Comparison of ENCODE assay signal across 7 mouse cellular contexts in genomic region chr8:121947753-121948141, GRCm38 (mm10). TPM values are rescaled to one million over a fixed set of nuclear protein-coding genes. Genes with fewer than 3 reads are reported as not detected.
DNase-seq lines count a peak whose midpoint lies in the region; ATAC-seq and TF ChIP-seq lines count a peak whose summit lies in the region.

No protein-coding gene starts in this region.

- DNase-seq in adrenal gland, postnatal 10 days = peak; percentile 94
- peak; percentile 89 for DNase-seq in embryo, embryonic 9.5 days (ENCODE audit: extremely low spot score)
- DNase-seq in heart, adult 18-20 months = peak; percentile 93 to 95
- peak; percentile 89 for DNase-seq in kidney, adult 18-20 months
- peak; percentile 97 for DNase-seq in limb, embryonic 14.5 days (ENCODE audit: low spot score)
- peak; percentile 45 to 82 for DNase-seq in spleen, adult 2 months (ENCODE audit: low read depth in 1 of 2, low spot score in 2 of 2)

- WGBS in limb, embryonic 14.5 days = under 1% methylated on average over 18 of the region's 18 CpGs
- WGBS in midbrain, embryonic 16.5 days = under 1% methylated on average over 18 of the region's 18 CpGs
- WGBS in spleen, adult 2 months = 1% methylated on average over 18 of the region's 18 CpGs

- no peaks in the 10 kb centered on the region for H3K27me3 ChIP-seq in limb, embryonic 14.5 days (ENCODE audit: control insufficient read depth, insufficient read depth, low read length)
- no peaks in the 10 kb centered on the region for H3K27me3 ChIP-seq in midbrain, embryonic 16.5 days (ENCODE audit: control insufficient read depth, insufficient read depth, low read depth, low read length)
- H3K27me3 ChIP-seq in spleen, adult 2 months (ENCODE audit: control insufficient read depth, insufficient read depth, low read length) = no peaks in the 10 kb centered on the region

- H3K4me3 ChIP-seq in limb, embryonic 14.5 days (replicated peaks; ENCODE audit: low read length) = peak overlapping the region; percentile 37
- peak overlapping the region; percentile 34 for H3K4me3 ChIP-seq in midbrain, embryonic 16.5 days (ENCODE audit: low read depth, low read length)
- peak overlapping the region; percentile 63 for H3K4me3 ChIP-seq in spleen, adult 2 months (ENCODE audit: extremely low read depth, insufficient read depth, insufficient read length)

- peaks cover 34% of the 10 kb centered on the region for H3K4me1 ChIP-seq in limb, embryonic 14.5 days (ENCODE audit: control insufficient read depth, insufficient read depth, low read length)
- peaks cover 31% of the 10 kb centered on the region for H3K4me1 ChIP-seq in midbrain, embryonic 16.5 days (ENCODE audit: control insufficient read depth, insufficient read depth, low read length)
- H3K4me1 ChIP-seq in spleen, adult 2 months (ENCODE audit: control insufficient read depth, insufficient read depth, insufficient read length) = peaks cover 18% of the 10 kb centered on the region; the same call in 1 of the 2 replicates

- peak overlapping the region; percentile 50 for H3K9ac ChIP-seq in limb, embryonic 14.5 days (ENCODE audit: low read depth, low read length, severe bottlenecking)
- peak overlapping the region; percentile 55 for H3K9ac ChIP-seq in midbrain, embryonic 16.5 days (ENCODE audit: low read depth, low read length)

- peak overlapping the region; percentile 64 for H3K4me2 ChIP-seq in limb, embryonic 14.5 days (replicated peaks; ENCODE audit: low read depth, low read length, severe bottlenecking)
- H3K4me2 ChIP-seq in midbrain, embryonic 16.5 days (ENCODE audit: low read length) = peak overlapping the region; percentile 65

- peak overlapping the region; percentile 87 for H3K27ac ChIP-seq in limb, embryonic 14.5 days (replicated peaks; ENCODE audit: low read depth, low read length)
- H3K27ac ChIP-seq in midbrain, embryonic 16.5 days (ENCODE audit: low read length) = peak overlapping the region; percentile 50
- peak overlapping the region; percentile 41; the same call in 1 of the 2 replicates for H3K27ac ChIP-seq in spleen, adult 2 months (ENCODE audit: insufficient read depth, low read length)

- H3K9me3 ChIP-seq in limb, embryonic 14.5 days (ENCODE audit: control insufficient read depth, low read length) = no peaks in the 10 kb centered on the region
- H3K9me3 ChIP-seq in midbrain, embryonic 16.5 days (replicated peaks; ENCODE audit: control insufficient read depth, low read length, poor library complexity, severe bottlenecking) = no peaks in the 10 kb centered on the region

- 0 out of 2 replicates have a peak, but pooled peaks cover 2% of the 10 kb centered on the region for H3K36me3 ChIP-seq in limb, embryonic 14.5 days (ENCODE audit: control insufficient read depth, insufficient read depth, low read length)
- no peaks in the 10 kb centered on the region for H3K36me3 ChIP-seq in midbrain, embryonic 16.5 days (ENCODE audit: control insufficient read depth, insufficient read depth, low read length)
- H3K36me3 ChIP-seq in spleen, adult 2 months (ENCODE audit: control insufficient read depth, insufficient read depth, low read length) = no peaks in the 10 kb centered on the region

- peak; percentile 42; the same call in 1 of the 2 replicates for TF ChIP-seq POLR2A in limb, embryonic 14.5 days (IDR thresholded peaks at IDR 0.05; ENCODE audit: borderline replicate concordance, extremely low read depth, insufficient read depth, insufficient read length)
- TF ChIP-seq POLR2A in spleen, adult 2 months (IDR thresholded peaks at IDR 0.05; ENCODE audit: low read depth, low read length) = no peak

- ATAC-seq in limb, embryonic 14.5 days (ENCODE audit: low FRiP score, low read depth) = peak; percentile 29
- ATAC-seq in midbrain, embryonic 16.5 days = 0 out of 2 replicates have a peak, but pooled peaks have one; percentile 11

- no peak for TF ChIP-seq CTCF in spleen, adult 2 months (IDR thresholded peaks at IDR 0.05; ENCODE audit: extremely low read depth, insufficient read depth, insufficient read length, insufficient replicate concordance)

RNA-seq across cellular contexts. Expression of gene Banp, which starts 1.8 kb away (rescaled TPM):
- 10 to 100 TPM; 14.0 to 21.3 TPM for total RNA-seq in adrenal gland, postnatal 10 days (2021)
- total RNA-seq in heart, adult 18-20 months (2021) = 10 to 100 TPM; 30.4 to 35.6 TPM
- 97.7 and 127 TPM in 2 replicates for polyA plus RNA-seq in limb, embryonic 14.5 days (2012; rRNA removed)
- polyA plus RNA-seq in limb, embryonic 14.5 days (2014; fragmentation: Nextera tagmentation; extraction: Ambion mirVana) = 33.2 and 39.3 TPM in 2 replicates
- 54.7 and 55.7 TPM in 2 replicates for polyA plus RNA-seq in midbrain, embryonic 16.5 days (2015; fragmentation: Nextera tagmentation; extraction: Ambion mirVana)
- 54.1 and 68.9 TPM in 2 replicates for polyA plus RNA-seq in spleen, adult 2 months (2012; rRNA removed)

RNA-seq across cellular contexts. Expression of gene Car5a, which starts 3.0 kb away (rescaled TPM):
- 1 to 10 TPM; 2.3 to 4.6 TPM for total RNA-seq in adrenal gland, postnatal 10 days (2021)
- not detected for total RNA-seq in heart, adult 18-20 months (2021)
- not detected in 2 replicates for polyA plus RNA-seq in limb, embryonic 14.5 days (2012; rRNA removed)
- polyA plus RNA-seq in limb, embryonic 14.5 days (2014; fragmentation: Nextera tagmentation; extraction: Ambion mirVana) = 0.26 TPM in 1 of 2 replicates, not detected in the other
- 0.55 and 0.60 TPM in 2 replicates for polyA plus RNA-seq in midbrain, embryonic 16.5 days (2015; fragmentation: Nextera tagmentation; extraction: Ambion mirVana)
- 0.08 and 0.15 TPM in 2 replicates for polyA plus RNA-seq in spleen, adult 2 months (2012; rRNA removed)

RNA-seq across cellular contexts. Expression of gene Slc7a5, which starts 40.3 kb away (rescaled TPM):
- 10 to 100 TPM; 32.0 to 47.2 TPM for total RNA-seq in adrenal gland, postnatal 10 days (2021)
- total RNA-seq in heart, adult 18-20 months (2021) = 1 to 10 TPM; 4.1 to 4.8 TPM
- polyA plus RNA-seq in limb, embryonic 14.5 days (2012; rRNA removed) = 34.6 and 43.9 TPM in 2 replicates
- 27.1 and 27.8 TPM in 2 replicates for polyA plus RNA-seq in limb, embryonic 14.5 days (2014; fragmentation: Nextera tagmentation; extraction: Ambion mirVana)
- 48.9 and 50.8 TPM in 2 replicates for polyA plus RNA-seq in midbrain, embryonic 16.5 days (2015; fragmentation: Nextera tagmentation; extraction: Ambion mirVana)
- polyA plus RNA-seq in spleen, adult 2 months (2012; rRNA removed) = 41.9 and 45.0 TPM in 2 replicates

Comparison
In these comparisons a context has a peak if more than half of its experiments do, and no peak if none do; other contexts are left out.
1. Peak in every context shown above with its lines: DNase-seq, ATAC-seq, H3K4me3 ChIP-seq and H3K27ac ChIP-seq.